Mouse (Mus musculus): ENCODE measurements around the gene Arid1a. TPM values are rescaled to one million over a fixed set of nuclear protein-coding genes. Genes with fewer than 3 reads are reported as not detected.

The Arid1a gene
- polyA plus RNA-seq, 1 experiment from 2014 or later = 32.7 TPM

- H3K4me3 ChIP-seq = peak overlapping the region; percentile 100
- peaks cover 54% of the 10 kb centered on the region for H3K4me1 ChIP-seq
- H3K36me3 ChIP-seq = peaks cover 12% of the 10 kb centered on the region
- WGBS = under 1% methylated on average over 48 of the region's 50 CpGs
- peak; percentile 99 for DNase-seq (ENCODE audit: low spot score)
- no peaks in the 10 kb centered on the region for H3K27me3 ChIP-seq (ENCODE audit: low read depth, poor library complexity, severe bottlenecking)
- no peaks in the 10 kb centered on the region for H3K9me3 ChIP-seq (replicated peaks)
- peak overlapping the region; percentile 100 for H3K27ac ChIP-seq (replicated peaks)
These were observed 2.3 kb downstream of the Arid1a start for GRCm38 (mm10) chr4:133754238-133754637.

GRCm38 (mm10) chr4:133753375-133754190 is 3.0 kb downstream of the Arid1a start:
- H3K9me3 ChIP-seq (replicated peaks) = no peaks in the 10 kb centered on the region

GRCm38 (mm10) chr4:133752449-133753374 is 3.9 kb downstream of the Arid1a start:
- Histone ChIP-seq H3K4me1 (peaks cover 68% of the 10 kb centered on the region), H3K9me3 (replicated peaks) (no peaks in the 10 kb centered on the region), H3K36me3 (peaks cover 27% of the 10 kb centered on the region), H3K4me3 (peak overlapping the region; percentile 100), H3K27me3 (ENCODE audit: low read depth, poor library complexity, severe bottlenecking) (no peaks in the 10 kb centered on the region), H3K27ac (replicated peaks) (peak overlapping the region; percentile 100)
- peak; percentile 52 for DNase-seq (ENCODE audit: low spot score)
- under 1% methylated on average over 113 of the region's 121 CpGs for WGBS

More at GRCm38 (mm10) chr4:133753375-133754190, 3.0 kb downstream of the Arid1a start:
- H3K36me3 ChIP-seq = peaks cover 18% of the 10 kb centered on the region
- peak overlapping the region; percentile 100 for H3K27ac ChIP-seq (replicated peaks)
- H3K27me3 ChIP-seq (ENCODE audit: low read depth, poor library complexity, severe bottlenecking) = no peaks in the 10 kb centered on the region
- H3K4me3 ChIP-seq = peak overlapping the region; percentile 100
- peak; percentile 87 for DNase-seq (ENCODE audit: low spot score)
- 0% methylated on average over 42 of the region's 99 CpGs for WGBS
- H3K4me1 ChIP-seq = peaks cover 61% of the 10 kb centered on the region

GRCm38 (mm10) chr4:133751521-133752448 is 4.8 kb downstream of the Arid1a start:
- peak; percentile 51 for DNase-seq (ENCODE audit: low spot score)
- 1% methylated on average over 31 of the region's 31 CpGs for WGBS
- H3K27ac ChIP-seq (replicated peaks) = peak overlapping the region; percentile 100
- H3K27me3 ChIP-seq (ENCODE audit: low read depth, poor library complexity, severe bottlenecking) = no peaks in the 10 kb centered on the region
- H3K9me3 ChIP-seq (replicated peaks) = no peaks in the 10 kb centered on the region
- peaks cover 34% of the 10 kb centered on the region for H3K36me3 ChIP-seq
- peak overlapping the region; percentile 100 for H3K4me3 ChIP-seq
- H3K4me1 ChIP-seq = peaks cover 67% of the 10 kb centered on the region

- peaks cover 49% of the 10 kb centered on the region for H3K36me3 ChIP-seq
- H3K4me3 ChIP-seq = peak overlapping the region; percentile 100
- no peak for DNase-seq (ENCODE audit: low spot score)
- no peaks in the 10 kb centered on the region for H3K27me3 ChIP-seq (ENCODE audit: low read depth, poor library complexity, severe bottlenecking)
- peaks cover 58% of the 10 kb centered on the region for H3K4me1 ChIP-seq
- 56% methylated on average over 7 of the region's 7 CpGs for WGBS
- peak overlapping the region; percentile 100 for H3K27ac ChIP-seq (replicated peaks)
- H3K9me3 ChIP-seq (replicated peaks) = no peaks in the 10 kb centered on the region
These were observed 6.3 kb downstream of the Arid1a start for GRCm38 (mm10) chr4:133750184-133750775.

GRCm38 (mm10) chr4:133735282-133735681 is 21.3 kb downstream of the Arid1a start:
- Histone ChIP-seq H3K4me1 (peaks cover 53% of the 10 kb centered on the region), H3K36me3 (peaks cover 73% of the 10 kb centered on the region)

GRCm38 (mm10) chr4:133730122-133730521 is 26.4 kb downstream of the Arid1a start:
- Histone ChIP-seq H3K36me3 (peaks cover 46% of the 10 kb centered on the region), H3K4me3 (peak overlapping the region; percentile 36), H3K4me1 (peaks cover 80% of the 10 kb centered on the region)

More at GRCm38 (mm10) chr4:133735282-133735681, 21.3 kb downstream of the Arid1a start:
- 95% methylated on average over 3 of the region's 3 CpGs for WGBS
- Histone ChIP-seq H3K27me3 (ENCODE audit: low read depth, poor library complexity, severe bottlenecking) (no peaks in the 10 kb centered on the region), H3K9me3 (replicated peaks) (no peaks in the 10 kb centered on the region), H3K27ac (replicated peaks) (no peak overlapping the region), H3K4me3 (no peak overlapping the region)
- no peak for DNase-seq (ENCODE audit: low spot score)

GRCm38 (mm10) chr4:133729541-133730093 is 27.0 kb downstream of the Arid1a start:
- peaks cover 75% of the 10 kb centered on the region for H3K4me1 ChIP-seq
- H3K27me3 ChIP-seq (ENCODE audit: low read depth, poor library complexity, severe bottlenecking) = no peaks in the 10 kb centered on the region
- H3K36me3 ChIP-seq = peaks cover 46% of the 10 kb centered on the region
- peak; percentile 84 for DNase-seq (ENCODE audit: low spot score)
- no peaks in the 10 kb centered on the region for H3K9me3 ChIP-seq (replicated peaks)
- peak overlapping the region; percentile 36 for H3K4me3 ChIP-seq
- 19% methylated on average over 16 of the region's 16 CpGs for WGBS
- peak overlapping the region; percentile 86 for H3K27ac ChIP-seq (replicated peaks)

More at GRCm38 (mm10) chr4:133730122-133730521, 26.4 kb downstream of the Arid1a start:
- no peaks in the 10 kb centered on the region for H3K27me3 ChIP-seq (ENCODE audit: low read depth, poor library complexity, severe bottlenecking)
- no peaks in the 10 kb centered on the region for H3K9me3 ChIP-seq (replicated peaks)
- peak overlapping the region; percentile 86 for H3K27ac ChIP-seq (replicated peaks)
- DNase-seq (ENCODE audit: low spot score) = no peak

GRCm38 (mm10) chr4:133729007-133729406 is 27.6 kb downstream of the Arid1a start:
- H3K9me3 ChIP-seq (replicated peaks) = no peaks in the 10 kb centered on the region
- DNase-seq (ENCODE audit: low spot score) = no peak
- H3K36me3 ChIP-seq = peaks cover 45% of the 10 kb centered on the region
- peak overlapping the region; percentile 86 for H3K27ac ChIP-seq (replicated peaks)
- no peaks in the 10 kb centered on the region for H3K27me3 ChIP-seq (ENCODE audit: low read depth, poor library complexity, severe bottlenecking)
- WGBS = 83% methylated on average over 6 of the region's 6 CpGs
- H3K4me1 ChIP-seq = peaks cover 69% of the 10 kb centered on the region
- peak overlapping the region; percentile 36 for H3K4me3 ChIP-seq

GRCm38 (mm10) chr4:133728256-133728655 is 28.3 kb downstream of the Arid1a start:
- Histone ChIP-seq H3K27me3 (ENCODE audit: low read depth, poor library complexity, severe bottlenecking) (no peaks in the 10 kb centered on the region), H3K27ac (replicated peaks) (peak overlapping the region; percentile 42; the same call in 1 of the 2 replicates), H3K4me3 (no peak overlapping the region), H3K36me3 (peaks cover 45% of the 10 kb centered on the region), H3K9me3 (replicated peaks) (no peaks in the 10 kb centered on the region), H3K4me1 (peaks cover 61% of the 10 kb centered on the region)
- no peak for DNase-seq (ENCODE audit: low spot score)
- 51% methylated on average over 9 of the region's 9 CpGs for WGBS

GRCm38 (mm10) chr4:133725706-133726105 is 30.9 kb downstream of the Arid1a start:
- H3K27me3 ChIP-seq (ENCODE audit: low read depth, poor library complexity, severe bottlenecking) = no peaks in the 10 kb centered on the region
- H3K9me3 ChIP-seq (replicated peaks) = no peaks in the 10 kb centered on the region
- H3K4me3 ChIP-seq = no peak overlapping the region
- WGBS = 80% methylated on average over 2 of the region's 2 CpGs
- no peak overlapping the region for H3K27ac ChIP-seq (replicated peaks)
- peaks cover 64% of the 10 kb centered on the region for H3K36me3 ChIP-seq
- no peak for DNase-seq (ENCODE audit: low spot score)
- peaks cover 36% of the 10 kb centered on the region for H3K4me1 ChIP-seq
